ENCODE assay signal across 20 mouse cellular contexts in the genomic region with DNA sequence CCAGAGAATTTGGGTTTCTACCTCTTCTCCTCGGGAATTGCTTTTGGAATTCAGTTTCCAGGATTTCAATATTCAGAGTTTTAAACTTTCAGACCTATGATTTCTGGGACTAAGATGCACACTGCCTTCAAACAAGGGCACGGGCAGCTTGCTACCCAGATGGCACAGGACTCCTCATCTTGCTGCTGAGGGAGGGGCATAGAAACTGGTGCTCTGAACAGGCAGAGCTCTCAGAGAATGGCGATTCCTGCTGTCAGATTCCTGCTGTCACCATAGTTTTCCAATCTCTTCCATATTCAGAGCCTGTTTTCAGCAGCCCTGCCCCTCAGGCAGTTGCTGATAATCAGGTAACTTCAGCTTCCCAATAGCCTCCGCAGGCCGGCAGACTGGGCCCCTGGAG. TPM values are rescaled to one million over a fixed set of nuclear protein-coding genes. Genes with fewer than 3 reads are reported as not detected.
DNase-seq lines count a peak whose midpoint lies in the region; ATAC-seq and TF ChIP-seq lines count a peak whose summit lies in the region.
"Had no signal": no experiment of that assay in that cellular context is flagged by ENCODE, and none has a peak within 500 bp of the region (broad histone marks: within the 10 kb centered on the region; RNA-seq: fewer than 3 reads in every experiment).

No protein-coding gene starts in this region.

- H3K9ac ChIP-seq in forebrain, postnatal 0 days, result no peak overlapping the region
- H3K9ac ChIP-seq in forebrain, embryonic 12.5 days, result no peak overlapping the region
- H3K9ac ChIP-seq: embryonic facial prominence, embryonic 12.5 days; forebrain, embryonic 13.5 days; heart, embryonic 12.5 days had no signal

- H3K4me2 ChIP-seq in forebrain, postnatal 0 days (ENCODE audit: low read depth), result no peak overlapping the region
- H3K4me2 ChIP-seq in forebrain, embryonic 12.5 days, result no peak overlapping the region
- H3K4me2 ChIP-seq: embryonic facial prominence, embryonic 12.5 days; forebrain, embryonic 13.5 days; heart, embryonic 12.5 days had no signal

- ATAC-seq in forebrain, postnatal 0 days, result peak; percentile 34; the same call in 1 of the 2 replicates
- no peak for ATAC-seq in forebrain, embryonic 12.5 days (ENCODE audit: low FRiP score)
- ATAC-seq: forebrain, embryonic 13.5 days; hindbrain, postnatal 0 days had no signal

- no peaks in the 10 kb centered on the region for H3K27me3 ChIP-seq in forebrain, postnatal 0 days (ENCODE audit: insufficient read depth, low read length)
- H3K27me3 ChIP-seq in forebrain, embryonic 12.5 days, result no peaks in the 10 kb centered on the region
- H3K27me3 ChIP-seq: embryonic facial prominence, embryonic 12.5 days; forebrain, embryonic 13.5 days; heart, embryonic 12.5 days had no signal

- no peaks in the 10 kb centered on the region for H3K9me3 ChIP-seq in forebrain, postnatal 0 days (ENCODE audit: low read length)
- H3K9me3 ChIP-seq in forebrain, embryonic 12.5 days, result no peaks in the 10 kb centered on the region
- H3K9me3 ChIP-seq: embryonic facial prominence, embryonic 12.5 days; forebrain, embryonic 13.5 days; heart, embryonic 12.5 days had no signal

- peak; percentile 3 for DNase-seq in forebrain, postnatal 0 days
- peak; percentile 25 to 44 for DNase-seq in layer of hippocampus, adult 2 months (ENCODE audit: low spot score in 2 of 2)
- DNase-seq in layer of hippocampus, postnatal 25 days (ENCODE audit: extremely low spot score in 1 of 2, low spot score in 1 of 2), result no peak
- DNase-seq in retina, postnatal 1 day, result no peak
- no peak for DNase-seq in right cerebral cortex, adult 2 months (ENCODE audit: low spot score in 2 of 2)
- DNase-seq: adrenal gland, postnatal 10 days; cerebellum, adult 11 months; cerebellum, adult 8-10 months; cerebellum, postnatal 14 days; embryo, embryonic 11 days; gastrocnemius, adult 2 months; heart, postnatal 36 days had no signal

- H3K27ac ChIP-seq in forebrain, postnatal 0 days (ENCODE audit: low read depth, low read length), result no peak overlapping the region
- H3K27ac ChIP-seq in forebrain, embryonic 12.5 days, result no peak overlapping the region
- H3K27ac ChIP-seq in layer of hippocampus, adult 2 months, result peak overlapping the region; percentile 85
- H3K27ac ChIP-seq in bone marrow macrophage, adult 2 months (ENCODE audit: insufficient read depth, low read depth, low read length), result peak overlapping the region; percentile 91
- H3K27ac ChIP-seq in brown adipose tissue, adult 24 weeks (replicated peaks; ENCODE audit: low read depth, low read length), result peak overlapping the region; percentile 30; the same call in 1 of the 2 replicates
- H3K27ac ChIP-seq: embryonic facial prominence, embryonic 12.5 days; forebrain, embryonic 13.5 days; gastrocnemius, adult 2 months; hindbrain, postnatal 0 days had no signal

- H3K4me1 ChIP-seq in forebrain, postnatal 0 days (ENCODE audit: insufficient read depth), result no peaks in the 10 kb centered on the region
- H3K4me1 ChIP-seq in forebrain, embryonic 12.5 days, result no peaks in the 10 kb centered on the region
- H3K4me1 ChIP-seq in bone marrow macrophage, adult 2 months (ENCODE audit: control insufficient read depth, insufficient read depth, low read length), result peaks cover 33% of the 10 kb centered on the region
- H3K4me1 ChIP-seq in brown adipose tissue, adult 24 weeks (ENCODE audit: control insufficient read depth, insufficient read depth, insufficient read length, low read length), result 0 out of 2 replicates have a peak, but pooled peaks cover 2% of the 10 kb centered on the region
- H3K4me1 ChIP-seq: embryonic facial prominence, embryonic 12.5 days; forebrain, embryonic 13.5 days had no signal

- TF ChIP-seq POLR2A in bone marrow macrophage, adult 2 months (IDR thresholded peaks at IDR 0.05; ENCODE audit: borderline replicate concordance, low read depth, low read length), result no peak

- peaks cover 94% of the 10 kb centered on the region for H3K36me3 ChIP-seq in forebrain, postnatal 0 days (ENCODE audit: insufficient read depth)
- H3K36me3 ChIP-seq in forebrain, embryonic 12.5 days (replicated peaks), result peaks cover 92% of the 10 kb centered on the region

- 75% methylated on average over 5 of the region's 5 CpGs for WGBS in forebrain, postnatal 0 days
- 88% methylated on average over 5 of the region's 5 CpGs for WGBS in forebrain, embryonic 12.5 days

- no peak overlapping the region for H3K4me3 ChIP-seq in forebrain, postnatal 0 days (ENCODE audit: low read depth, low read length)
- H3K4me3 ChIP-seq in forebrain, embryonic 12.5 days (replicated peaks), result no peak overlapping the region
- no peak overlapping the region for H3K4me3 ChIP-seq in layer of hippocampus, adult 2 months
- no peak overlapping the region for H3K4me3 ChIP-seq in bone marrow macrophage, adult 2 months (ENCODE audit: insufficient read depth, low read length)
- H3K4me3 ChIP-seq in brown adipose tissue, adult 24 weeks (ENCODE audit: insufficient read depth, low read depth, low read length), result no peak overlapping the region
- H3K4me3 ChIP-seq: embryonic facial prominence, embryonic 12.5 days; forebrain, embryonic 13.5 days; gastrocnemius, adult 2 months; heart, embryonic 12.5 days had no signal

- TF ChIP-seq CTCF in forebrain, postnatal 0 days (IDR thresholded peaks at IDR 0.05; ENCODE audit: low read depth), result no peak
- TF ChIP-seq CTCF in layer of hippocampus, adult 2 months (conservative IDR thresholded peaks at IDR 0.05), result no peak
- no peak for TF ChIP-seq CTCF in bone marrow macrophage, adult 2 months (IDR thresholded peaks at IDR 0.05; ENCODE audit: low read depth, low read length)

RNA-seq across cellular contexts. Expression of gene Ccdc96, which starts 31.2 kb away (rescaled TPM):
- total RNA-seq in forebrain, postnatal 0 days (2014; rRNA removed), result 2.2 and 2.3 TPM in 2 replicates
- 1.5 and 2.4 TPM in 2 replicates for polyA plus RNA-seq in forebrain, postnatal 0 days (2015; fragmentation: Nextera tagmentation; extraction: Ambion mirVana)
- polyA plus RNA-seq in forebrain, embryonic 12.5 days (2016; fragmentation: Nextera tagmentation; extraction: Ambion mirVana), result 4.8 and 4.9 TPM in 2 replicates
- 1 to 10 TPM in 1 of 2 experiments, under 1 TPM in 1; 0.91 to 1.3 TPM for total RNA-seq in layer of hippocampus, adult 2 months (2021)
- 1 to 10 TPM; 1.1 to 1.5 TPM for total RNA-seq in layer of hippocampus, postnatal 25 days (2021)
- not detected in 2 replicates for polyA plus RNA-seq in bone marrow macrophage, adult 2 months (2012; ENCODE audit: insufficient read depth, insufficient read length, missing spikeins)
- polyA plus RNA-seq in brown adipose tissue, adult 24 weeks (2012; ENCODE audit: insufficient read depth, insufficient read length, missing spikeins), result 0.33 and 0.48 TPM in 2 replicates
- total RNA-seq: granulocyte monocyte progenitor cell, adult 5-6 weeks had no signal

RNA-seq across cellular contexts. Expression of gene Tada2b, which starts 31.5 kb away (rescaled TPM):
- total RNA-seq in forebrain, postnatal 0 days (2014; rRNA removed), result 16.7 and 22.0 TPM in 2 replicates
- 2.9 and 3.0 TPM in 2 replicates for polyA plus RNA-seq in forebrain, postnatal 0 days (2015; fragmentation: Nextera tagmentation; extraction: Ambion mirVana)
- polyA plus RNA-seq in forebrain, embryonic 12.5 days (2016; fragmentation: Nextera tagmentation; extraction: Ambion mirVana), result 3.0 and 3.2 TPM in 2 replicates
- 10 to 100 TPM; 36.9 to 37.2 TPM for total RNA-seq in layer of hippocampus, adult 2 months (2021)
- total RNA-seq in layer of hippocampus, postnatal 25 days (2021), result 10 to 100 TPM; 32.6 to 34.1 TPM
- polyA plus RNA-seq in bone marrow macrophage, adult 2 months (2012; ENCODE audit: insufficient read depth, insufficient read length, missing spikeins), result 9.5 and 9.9 TPM in 2 replicates
- 26.5 and 32.9 TPM in 2 replicates for polyA plus RNA-seq in brown adipose tissue, adult 24 weeks (2012; ENCODE audit: insufficient read depth, insufficient read length, missing spikeins)

RNA-seq across cellular contexts. Expression of gene Grpel1, which starts 50.8 kb away (rescaled TPM):
- 19.1 and 20.2 TPM in 2 replicates for total RNA-seq in forebrain, postnatal 0 days (2014; rRNA removed)
- polyA plus RNA-seq in forebrain, postnatal 0 days (2015; fragmentation: Nextera tagmentation; extraction: Ambion mirVana), result 42.0 and 45.0 TPM in 2 replicates
- 46.6 and 48.5 TPM in 2 replicates for polyA plus RNA-seq in forebrain, embryonic 12.5 days (2016; fragmentation: Nextera tagmentation; extraction: Ambion mirVana)
- 10 to 100 TPM; 24.0 to 24.5 TPM for total RNA-seq in layer of hippocampus, adult 2 months (2021)
- total RNA-seq in layer of hippocampus, postnatal 25 days (2021), result 10 to 100 TPM; 21.8 to 24.7 TPM
- polyA plus RNA-seq in bone marrow macrophage, adult 2 months (2012; ENCODE audit: insufficient read depth, insufficient read length, missing spikeins), result 10.4 and 11.1 TPM in 2 replicates
- polyA plus RNA-seq in brown adipose tissue, adult 24 weeks (2012; ENCODE audit: insufficient read depth, insufficient read length, missing spikeins), result 146 and 149 TPM in 2 replicates

Comparison
In these comparisons a context has a peak if more than half of its experiments do, and no peak if none do; other contexts are left out.
1. DNase-seq: peak in forebrain, postnatal 0 days (single experiment) and layer of hippocampus, adult 2 months (2 of 2); none in layer of hippocampus, postnatal 25 days (0 of 2), retina, postnatal 1 day (single experiment) and right cerebral cortex, adult 2 months (0 of 2).
2. H3K27ac ChIP-seq: peak in layer of hippocampus, adult 2 months (single experiment), bone marrow macrophage, adult 2 months (single experiment) and brown adipose tissue, adult 24 weeks (single experiment); none in forebrain, postnatal 0 days (single experiment) and forebrain, embryonic 12.5 days (single experiment).